Mouse (Mus musculus) urinary bladder, postnatal 36 days (tissue): ENCODE results near the gene Ptgis.
A peak's percentile ranks its signal among the peaks of the same experiment; 100 is the strongest.

Experiments
- DNase-seq, 2 experiments: peaks; one replicate each; pipeline ENCODE4 v3.0.0; 2022; ENCODE audit warnings: low spot score in 2 of 2, mixed read lengths in 1 of 2

Ptgis gene

GRCm38 (mm10) chr2:167240008-167240964 lies at the start of gene Ptgis:
Gene Ptgis, minus strand, starts transcription at chr2:167240604.
- peak in 1 of 2 experiments; percentile 27 for DNase-seq

- peak in 1 of 2 experiments; percentile 0 for DNase-seq
Measured at GRCm38 (mm10) chr2:167281461-167281860, 41.1 kb upstream of the Ptgis start.

DNA sequence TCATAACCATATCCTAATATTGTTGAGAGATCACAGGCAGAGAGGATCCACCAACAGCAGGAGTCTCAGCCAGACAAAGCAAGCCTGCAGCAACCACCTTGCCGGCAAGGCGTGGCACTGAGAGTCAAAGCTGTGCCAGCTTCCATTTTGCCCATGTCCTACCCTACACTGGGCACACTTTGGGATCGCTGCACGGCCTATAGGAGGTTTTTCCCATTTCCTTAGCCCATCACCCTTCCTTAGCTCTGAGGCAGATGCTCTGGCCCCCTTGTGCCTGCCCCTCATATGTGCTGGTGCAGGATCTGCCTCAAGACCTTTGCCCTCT lies 40.5 kb upstream of the Ptgis start:
- DNase-seq: no peak

DNA sequence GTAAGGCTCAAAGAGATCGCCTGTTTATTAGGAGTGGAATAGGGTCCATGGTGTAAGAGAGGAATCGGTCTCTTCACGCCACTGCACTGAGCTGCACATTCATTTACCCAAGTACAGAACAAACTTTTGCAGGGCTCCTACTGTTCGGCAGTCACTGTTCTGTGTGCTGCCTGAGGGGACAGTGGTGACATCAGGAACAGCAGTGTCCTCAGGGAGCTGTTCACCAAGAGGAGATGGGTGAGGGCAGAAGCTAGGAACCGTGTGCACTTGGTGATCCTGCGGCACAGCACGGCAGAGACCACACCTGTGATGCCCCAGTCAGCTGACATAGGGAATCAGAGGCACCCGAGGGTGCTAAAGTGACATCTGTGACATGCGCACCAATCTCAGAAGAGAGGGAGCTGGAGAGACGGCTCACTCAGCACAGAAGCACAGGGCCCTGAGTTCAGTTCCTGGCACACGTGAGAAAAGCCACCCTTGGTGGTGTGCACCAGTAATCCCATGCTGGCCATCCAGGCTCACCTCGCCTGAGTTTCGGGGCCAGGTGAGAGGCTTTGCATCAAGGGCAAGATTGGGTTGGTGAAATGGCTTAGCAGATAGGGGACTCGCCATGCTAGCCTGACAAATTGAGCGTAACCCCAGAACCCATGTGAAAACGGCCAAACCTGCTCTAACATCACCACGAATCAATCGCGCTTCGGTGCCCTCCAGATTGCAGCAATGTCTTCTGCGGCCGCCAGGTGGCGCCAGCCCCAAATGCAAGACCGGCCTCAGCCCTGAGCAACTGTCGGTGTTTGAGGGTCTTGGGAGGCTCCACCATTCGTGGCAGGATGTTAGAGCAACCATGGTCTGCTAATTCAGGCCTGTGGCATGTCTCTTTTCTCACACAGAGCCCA lies 39.9 kb upstream of the Ptgis start:
- peak; percentile 66 to 70 for DNase-seq

- peak in 1 of 2 experiments; percentile 59 for DNase-seq
Measured at GRCm38 (mm10) chr2:167278751-167279526, 38.5 kb upstream of the Ptgis start.

GRCm38 (mm10) chr2:167278011-167278410 lies 37.6 kb upstream of the Ptgis start:
- peak in 1 of 2 experiments; percentile 0 for DNase-seq

GRCm38 (mm10) chr2:167277026-167277425 lies 36.6 kb upstream of the Ptgis start:
- peak in 1 of 2 experiments; percentile 0 for DNase-seq

DNA sequence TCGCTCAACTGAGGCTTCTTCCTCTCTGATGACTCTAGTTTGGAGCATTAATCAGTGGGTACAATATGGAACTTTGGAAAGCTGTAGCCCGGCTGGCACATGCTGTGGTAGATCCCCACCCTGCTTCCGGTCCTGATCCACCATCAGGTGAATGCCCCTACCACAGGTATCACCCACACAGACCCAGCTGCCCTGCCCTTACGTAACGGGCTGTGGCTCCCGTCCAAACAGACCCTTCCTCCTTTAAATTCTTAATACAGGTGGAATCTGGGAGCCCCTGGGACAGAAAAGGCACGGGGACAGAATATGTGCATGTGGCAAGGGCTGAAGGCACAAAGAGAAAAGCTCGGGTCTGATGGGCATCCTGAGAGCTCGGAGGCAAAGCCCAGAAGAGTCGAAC lies 35.5 kb upstream of the Ptgis start:
- peak in 1 of 2 experiments; percentile 0 for DNase-seq

DNA sequence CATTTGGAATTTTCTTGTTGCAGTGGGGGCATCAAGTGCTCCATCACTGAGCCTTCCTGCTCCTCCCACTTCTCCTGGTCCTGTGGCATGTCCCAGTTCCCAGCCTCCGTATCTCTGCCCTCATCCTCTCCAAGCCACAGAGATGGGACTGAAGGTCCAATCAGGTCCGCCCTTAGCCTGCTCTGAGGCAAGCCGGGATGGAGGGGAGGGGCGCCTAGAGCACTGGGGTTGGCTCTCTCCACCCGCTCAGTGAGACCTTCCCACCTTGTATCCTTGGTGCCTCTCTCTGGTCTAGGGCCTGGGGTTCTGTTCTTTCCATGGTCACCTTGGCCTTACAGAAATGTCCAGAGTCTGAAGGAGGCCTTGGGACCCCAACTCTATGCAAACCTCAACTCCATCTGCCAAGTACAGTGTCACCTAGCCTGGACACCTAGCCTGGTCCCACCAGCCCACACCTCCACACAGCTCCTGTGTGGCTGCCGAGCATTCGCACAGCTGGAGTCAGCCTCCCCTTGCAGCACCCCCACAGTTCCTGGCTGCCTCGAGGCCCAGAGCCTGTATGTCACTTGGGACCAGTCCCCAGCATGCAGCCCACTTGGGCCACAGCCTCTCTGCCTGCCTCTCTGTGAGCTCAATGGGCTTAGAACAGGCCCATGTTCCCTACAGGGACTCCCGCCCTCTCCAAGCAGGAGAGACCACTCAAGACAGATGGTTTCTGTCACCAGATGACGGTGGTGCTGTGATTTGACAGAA lies 34.5 kb upstream of the Ptgis start:
- peak in 1 of 2 experiments; percentile 0 for DNase-seq

- DNase-seq: peak in 1 of 2 experiments; percentile 0
Measured at GRCm38 (mm10) chr2:167273206-167273740, 32.9 kb upstream of the Ptgis start.

DNA sequence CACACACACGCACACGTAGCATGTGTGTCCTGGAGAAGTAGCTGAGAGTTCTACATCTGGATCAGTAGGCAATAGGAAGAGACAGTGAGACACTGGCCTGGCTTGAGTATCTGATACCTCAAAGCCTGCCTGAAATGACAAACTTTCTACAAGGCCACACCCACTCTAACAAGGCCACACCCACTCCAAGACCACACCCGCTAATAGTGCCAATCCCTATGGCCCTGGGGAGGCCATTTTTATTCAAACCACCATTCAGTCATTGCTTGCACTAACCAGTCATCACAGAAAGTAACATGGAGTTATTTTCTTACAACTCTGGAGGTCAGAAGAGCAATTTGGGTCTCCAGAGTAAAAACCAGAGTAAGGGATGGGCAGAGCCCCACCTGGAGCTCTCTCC lies 32.3 kb upstream of the Ptgis start:
- peak in 1 of 2 experiments; percentile 0 for DNase-seq

GRCm38 (mm10) chr2:167271121-167271521 lies 30.7 kb upstream of the Ptgis start:
- peak in 1 of 2 experiments; percentile 39 for DNase-seq

DNA sequence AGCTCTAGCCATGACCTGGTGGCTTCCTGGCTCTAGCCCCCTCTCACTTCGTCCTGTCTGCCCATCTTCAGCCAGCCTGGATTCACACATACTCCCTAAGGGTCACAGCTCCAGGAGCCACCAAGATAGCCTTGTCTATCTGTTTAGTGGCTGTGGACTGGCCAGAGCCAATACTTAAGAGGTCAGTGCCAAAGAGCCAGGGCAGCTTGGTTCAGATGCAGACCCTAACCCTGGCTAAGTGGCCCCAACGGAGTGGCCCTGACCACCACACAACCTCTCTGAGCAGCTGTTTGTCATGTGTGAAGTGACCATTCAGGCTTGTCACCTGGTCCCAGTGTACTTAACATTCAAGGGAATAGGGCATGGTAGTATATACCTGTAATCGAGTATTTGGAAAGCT lies 30.1 kb upstream of the Ptgis start:
- no peak for DNase-seq

DNA sequence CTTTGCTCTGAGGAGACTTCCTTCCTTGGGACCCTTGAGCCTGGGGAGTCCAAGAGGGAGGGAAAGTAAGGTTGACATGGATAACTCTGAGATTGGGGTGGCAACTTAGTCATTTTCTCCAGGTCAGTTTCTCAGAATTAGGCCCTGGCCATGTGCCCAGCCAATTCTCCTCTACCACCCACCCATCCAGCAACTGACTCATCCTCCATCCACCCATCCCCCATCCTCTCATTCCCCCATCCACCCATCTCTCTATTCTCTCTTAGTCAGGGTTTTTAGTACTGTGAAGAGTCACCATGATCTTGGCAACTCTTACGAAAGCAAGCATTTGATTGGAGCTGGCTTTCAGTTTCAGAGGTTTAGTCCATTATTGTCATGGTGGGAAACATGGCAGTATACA lies 28.3 kb upstream of the Ptgis start:
- no peak for DNase-seq

- no peak for DNase-seq
Measured at GRCm38 (mm10) chr2:167268411-167268690, 27.9 kb upstream of the Ptgis start.

- no peak for DNase-seq
Measured at GRCm38 (mm10) chr2:167267531-167268410, 27.4 kb upstream of the Ptgis start.

GRCm38 (mm10) chr2:167266231-167266630 lies 25.8 kb upstream of the Ptgis start:
- no peak for DNase-seq

GRCm38 (mm10) chr2:167265806-167266205 lies 25.4 kb upstream of the Ptgis start:
- no peak for DNase-seq

DNA sequence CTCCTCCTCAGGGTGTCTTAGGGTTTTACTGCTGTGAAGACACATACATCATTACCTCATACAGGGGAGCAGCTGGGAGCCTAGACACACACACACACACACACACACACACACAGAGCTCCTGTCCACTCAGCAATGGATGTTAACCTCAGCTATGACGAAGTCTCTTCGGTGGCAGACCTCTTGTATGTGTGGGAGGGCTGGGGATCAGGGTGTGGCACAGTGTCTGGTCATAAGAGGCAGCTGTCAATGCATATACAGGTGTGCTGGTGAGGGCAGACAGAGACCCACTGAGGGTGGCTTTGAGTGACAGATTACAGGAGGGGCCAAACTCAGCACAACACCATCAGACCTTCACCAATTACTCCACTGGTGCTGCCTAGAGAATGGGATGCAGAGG lies 24.6 kb upstream of the Ptgis start:
- DNase-seq: no peak

DNA sequence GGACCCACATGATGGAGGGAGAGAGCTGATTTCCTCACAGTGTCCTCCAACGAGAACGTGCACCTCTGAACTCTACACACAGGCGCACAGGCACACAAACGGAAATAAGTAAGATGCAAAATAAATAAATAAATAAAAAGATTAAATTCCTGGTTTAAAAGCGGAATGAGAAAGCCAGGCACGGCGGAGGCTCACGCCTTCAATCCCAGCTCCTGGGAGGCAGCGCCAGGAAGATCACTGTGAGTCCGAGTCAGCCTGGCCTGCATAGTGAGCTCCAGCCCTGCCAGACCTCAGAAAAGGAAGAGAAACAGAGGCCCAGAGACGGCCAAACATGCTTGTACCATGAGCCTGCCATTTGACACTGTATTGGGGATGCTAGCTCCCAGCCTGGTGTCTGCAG lies 23.5 kb upstream of the Ptgis start:
- DNase-seq: no peak
